Mouse (Mus musculus) cortical plate, adult 2 months (tissue): ENCODE results near the gene Anxa5. TPM values are rescaled to one million over a fixed set of nuclear protein-coding genes. Genes with fewer than 3 reads are reported as not detected.

Experiments
- H3K27ac ChIP-seq: fragments of 200-500 bp; 2 replicates; pipeline ENCODE4 v1.5.1; 2012; ENCODE audit warnings: low read length, control low read depth, inconsistent platforms; ENCODE audit not compliant: insufficient read depth
- H3K4me1 ChIP-seq: fragments of 200-500 bp; 2 replicates; pipeline ENCODE4 v1.6.1; 2011; ENCODE audit warnings: low read length; ENCODE audit not compliant: control insufficient read depth, insufficient read depth
- H3K4me3 ChIP-seq: fragments of 200-500 bp; 2 replicates; pipeline ENCODE4 v1.5.1; 2011; ENCODE audit warnings: mild to moderate bottlenecking, low read length, control low read depth; ENCODE audit not compliant: insufficient read depth
- CTCF ChIP-seq: fragments of 200-500 bp; IDR thresholded peaks from 2 replicates; pipeline ENCODE4 v1.5.1; 2011; ENCODE audit warnings: mild to moderate bottlenecking, control low read depth, low read length; ENCODE audit not compliant: insufficient read depth; ENCODE audit errors: extremely low read depth
- POLR2A ChIP-seq: fragments of 200-500 bp; IDR thresholded peaks from 2 replicates; pipeline ENCODE4 v1.6.1; 2011; ENCODE audit warnings: mild to moderate bottlenecking, low read length, control low read depth; ENCODE audit not compliant: insufficient read depth; ENCODE audit errors: extremely low read depth
- polyA plus RNA-seq: library from polyadenylated mRNA; depleted of rRNA; stranded (reverse); fragments of >200 nt; gene quantifications from 2 replicates; pipeline ENCODE4 v1.2.3, GENCODE M21; 2012

Gene Anxa5
- polyA plus RNA-seq, 1 experiment = 118 TPM

- TF ChIP-seq POLR2A (no peak), CTCF (no peak)
- no peaks in the 10 kb centered on the region for H3K4me1 ChIP-seq
- H3K27ac ChIP-seq = no peak overlapping the region
- no peak overlapping the region for H3K4me3 ChIP-seq
Measured at GRCm38 (mm10) chr3:36500976-36501375, 25.3 kb upstream of the Anxa5 start.

- no peaks in the 10 kb centered on the region for H3K4me1 ChIP-seq
- TF ChIP-seq CTCF = no peak
- TF ChIP-seq POLR2A = no peak
Measured at GRCm38 (mm10) chr3:36499418-36499817, 23.7 kb upstream of the Anxa5 start.

GRCm38 (mm10) chr3:36498224-36498623 is 22.5 kb upstream of the Anxa5 start:
- TF ChIP-seq POLR2A (no peak), CTCF (no peak)

More at GRCm38 (mm10) chr3:36499418-36499817, 23.7 kb upstream of the Anxa5 start:
- no peak overlapping the region for H3K27ac ChIP-seq
- no peak overlapping the region for H3K4me3 ChIP-seq

GRCm38 (mm10) chr3:36496746-36497145 is 21.1 kb upstream of the Anxa5 start:
- no peaks in the 10 kb centered on the region; the same call in 1 of the 2 replicates for H3K4me1 ChIP-seq
- H3K4me3 ChIP-seq = no peak overlapping the region

More at GRCm38 (mm10) chr3:36498224-36498623, 22.5 kb upstream of the Anxa5 start:
- no peaks in the 10 kb centered on the region; the same call in 1 of the 2 replicates for H3K4me1 ChIP-seq
- H3K27ac ChIP-seq = no peak overlapping the region
- no peak overlapping the region for H3K4me3 ChIP-seq

GRCm38 (mm10) chr3:36496273-36496672 is 20.6 kb upstream of the Anxa5 start:
- Histone ChIP-seq H3K27ac (no peak overlapping the region), H3K4me1 (no peaks in the 10 kb centered on the region; the same call in 1 of the 2 replicates), H3K4me3 (no peak overlapping the region)
- TF ChIP-seq POLR2A = no peak
- no peak for TF ChIP-seq CTCF

More at GRCm38 (mm10) chr3:36496746-36497145, 21.1 kb upstream of the Anxa5 start:
- H3K27ac ChIP-seq = no peak overlapping the region
- TF ChIP-seq POLR2A (no peak), CTCF (peak; percentile 74)

- Histone ChIP-seq H3K4me1 (no peaks in the 10 kb centered on the region; the same call in 1 of the 2 replicates), H3K27ac (no peak overlapping the region), H3K4me3 (no peak overlapping the region)
- TF ChIP-seq CTCF = peak; percentile 84
- TF ChIP-seq POLR2A = no peak
Measured at GRCm38 (mm10) chr3:36495436-36495835, 19.7 kb upstream of the Anxa5 start.

GRCm38 (mm10) chr3:36494613-36495012 is 18.9 kb upstream of the Anxa5 start:
- H3K4me3 ChIP-seq = no peak overlapping the region
- no peak overlapping the region for H3K27ac ChIP-seq
- H3K4me1 ChIP-seq = no peaks in the 10 kb centered on the region; the same call in 1 of the 2 replicates
- no peak for TF ChIP-seq POLR2A
- no peak for TF ChIP-seq CTCF

- TF ChIP-seq POLR2A = no peak
- TF ChIP-seq CTCF = no peak
- Histone ChIP-seq H3K4me1 (no peaks in the 10 kb centered on the region; the same call in 1 of the 2 replicates), H3K4me3 (no peak overlapping the region), H3K27ac (no peak overlapping the region)
Measured at GRCm38 (mm10) chr3:36493641-36494283, 18.1 kb upstream of the Anxa5 start.

- Histone ChIP-seq H3K4me3 (no peak overlapping the region), H3K27ac (no peak overlapping the region), H3K4me1 (no peaks in the 10 kb centered on the region; the same call in 1 of the 2 replicates)
- TF ChIP-seq CTCF (no peak), POLR2A (no peak)
Measured at GRCm38 (mm10) chr3:36492716-36493391, 17.2 kb upstream of the Anxa5 start.

GRCm38 (mm10) chr3:36491535-36491934 is 15.8 kb upstream of the Anxa5 start:
- no peak for TF ChIP-seq POLR2A
- no peak for TF ChIP-seq CTCF
- no peak overlapping the region for H3K27ac ChIP-seq
- H3K4me1 ChIP-seq = no peaks in the 10 kb centered on the region; the same call in 1 of the 2 replicates
- no peak overlapping the region for H3K4me3 ChIP-seq
